Mouse (Mus musculus) midbrain, embryonic 16.5 days (tissue): ENCODE results near the gene Tmem119. TPM values are rescaled to one million over a fixed set of nuclear protein-coding genes. Genes with fewer than 3 reads are reported as not detected.

Source experiments
- polyA plus RNA-seq: library from polyadenylated mRNA; unstranded; fragments of >200 nt; fragmentation: Nextera tagmentation; extraction: Ambion mirVana; gene quantifications from 2 replicates; pipeline ENCODE4 v1.2.1, GENCODE M21; 2015

Tmem119 gene
- polyA plus RNA-seq, 1 experiment from 2014 or later, result 5.0 TPM

Other genes starting within 250 kb of the Tmem119 start
- 1.2 and 1.3 TPM in 2 replicates for gene Cmklr1, start 150.1 kb downstream of the Tmem119 start, polyA plus RNA-seq
- not detected in 2 replicates for gene 1700069L16Rik, start 75.7 kb downstream of the Tmem119 start, polyA plus RNA-seq
- 9.4 and 10.9 TPM in 2 replicates for gene Ficd, start 64.7 kb downstream of the Tmem119 start, polyA plus RNA-seq
- 39.8 and 47.5 TPM in 2 replicates for gene Sart3, start 28.0 kb downstream of the Tmem119 start, polyA plus RNA-seq
- 77.8 and 84.5 TPM in 2 replicates for gene Iscu, start 27.8 kb downstream of the Tmem119 start, polyA plus RNA-seq
- 1.6 and 2.0 TPM in 2 replicates for gene Selplg, start 32.1 kb upstream of the Tmem119 start, polyA plus RNA-seq
- gene Coro1c, start 108.2 kb upstream of the Tmem119 start, polyA plus RNA-seq, result 201 and 209 TPM in 2 replicates
- gene Ssh1, start 193.4 kb upstream of the Tmem119 start, polyA plus RNA-seq, result 9.4 and 13.7 TPM in 2 replicates
- gene Dao, start 203.2 kb upstream of the Tmem119 start, polyA plus RNA-seq, result not detected in 2 replicates